Mouse (Mus musculus) MEL (cell line): ENCODE measurements around the gene Hsf2. TPM values are rescaled to one million over a fixed set of nuclear protein-coding genes. Genes with fewer than 3 reads are reported as not detected.
"Not testable (repeated sequence)": the region's sequence is repeated elsewhere in the genome, so short reads cannot be mapped to it uniquely, and the experiment has no call there.

Source experiments
- DNase-seq: peaks from one replicate; pipeline ENCODE4 v3.0.0; 2011; ENCODE audit warnings: low read depth, low spot score
- H3K27ac ChIP-seq: 2 replicates; pipeline ENCODE4 v1.5.1; 2012; ENCODE audit warnings: low read depth, mild to moderate bottlenecking, control low read depth, low read length, moderate library complexity; ENCODE audit not compliant: control insufficient read depth
- H3K27me3 ChIP-seq, 2 experiments: fragments of 150-350 bp in 1 of 2; sonication (generic) in 1 of 2; 2 replicates each; pipeline ENCODE4 v1.6.1; 2012; ENCODE audit warnings: low read length in 2 of 2, mild to moderate bottlenecking in 2 of 2, improper control_type of control experiment in 1 of 2, moderate library complexity in 1 of 2; ENCODE audit not compliant: insufficient read depth in 2 of 2, control insufficient read depth in 1 of 2
- H3K36me3 ChIP-seq, 2 experiments: 2 replicates each; pipeline ENCODE4 v1.6.1; 2012 to 2014; ENCODE audit warnings: low read length in 2 of 2, improper control_type of control experiment in 1 of 2, inconsistent platforms in 1 of 2, mild to moderate bottlenecking in 1 of 2; ENCODE audit not compliant: insufficient read depth in 2 of 2, control insufficient read depth in 1 of 2
- H3K4me1 ChIP-seq, 2 experiments: fragments of 150-350 bp in 1 of 2; sonication (generic) in 1 of 2; 2 replicates each; pipeline ENCODE4 v1.6.1; 2012; ENCODE audit warnings: low read length in 2 of 2, improper control_type of control experiment in 1 of 2, mild to moderate bottlenecking in 1 of 2; ENCODE audit not compliant: insufficient read depth in 2 of 2, control insufficient read depth in 1 of 2
- H3K4me3 ChIP-seq, 2 experiments: fragments of 150-350 bp in 1 of 2; sonication (generic) in 1 of 2; 2 replicates each; pipeline ENCODE4 v1.5.1; 2012; ENCODE audit warnings: low read depth in 2 of 2, low read length in 2 of 2, mild to moderate bottlenecking in 2 of 2, moderate library complexity in 2 of 2, control low read depth in 1 of 2, improper control_type of control experiment in 1 of 2; ENCODE audit not compliant: control insufficient read depth in 1 of 2, insufficient read depth in 1 of 2
- H3K79me2 ChIP-seq: 2 replicates; pipeline ENCODE4 v1.6.1; 2012; ENCODE audit warnings: mild to moderate bottlenecking, low read length, moderate library complexity; ENCODE audit not compliant: control insufficient read depth, poor library complexity, insufficient read depth
- H3K9ac ChIP-seq: 2 replicates; pipeline ENCODE4 v1.6.1; 2012; ENCODE audit warnings: low read depth, mild to moderate bottlenecking, control low read depth, low read length, moderate library complexity; ENCODE audit not compliant: control insufficient read depth, poor library complexity, severe bottlenecking
- H3K9me3 ChIP-seq: fragments of 150-350 bp; sonication (generic); replicated peaks from 2 replicates; pipeline ENCODE4 v1.6.1; 2012; ENCODE audit warnings: mild to moderate bottlenecking, low read length, improper control_type of control experiment, moderate library complexity; ENCODE audit not compliant: insufficient read depth
- BHLHE40 ChIP-seq: IDR thresholded peaks from 2 replicates; pipeline ENCODE4 v1.6.1; 2012; ENCODE audit warnings: low read depth, mild to moderate bottlenecking, inconsistent platforms, low read length, improper control_type of control experiment, borderline replicate concordance
- CHD1 ChIP-seq: IDR thresholded peaks from 2 replicates; pipeline ENCODE4 v1.6.1; 2012; ENCODE audit warnings: low read depth, mild to moderate bottlenecking, inconsistent platforms, low read length, improper control_type of control experiment
- CHD2 ChIP-seq: IDR thresholded peaks from 2 replicates; pipeline ENCODE4 v1.6.1; 2011; ENCODE audit warnings: low read length, improper control_type of control experiment
- CTCF ChIP-seq, 3 experiments: IDR thresholded peaks in 2 of 3; conservative IDR thresholded peaks in 1 of 3; 2 replicates each; pipeline ENCODE4 v1.5.1; 2011 to 2012; ENCODE audit warnings: low read length in 3 of 3, low read depth in 2 of 3, mild to moderate bottlenecking in 2 of 3, improper control_type of control experiment in 1 of 3, inconsistent platforms in 1 of 3, mixed read lengths in 1 of 3, moderate library complexity in 1 of 3; ENCODE audit not compliant: control insufficient read depth in 1 of 3, insufficient read depth in 1 of 3, poor library complexity in 1 of 3, severe bottlenecking in 1 of 3
- EP300 ChIP-seq, 2 experiments: IDR thresholded peaks; 2 replicates each; pipeline ENCODE4 v1.6.1; 2011; ENCODE audit warnings: improper control_type of control experiment in 2 of 2, low read length in 2 of 2, low read depth in 1 of 2, mild to moderate bottlenecking in 1 of 2
- ETS1 ChIP-seq: IDR thresholded peaks from 2 replicates; pipeline ENCODE4 v1.6.1; 2012; ENCODE audit warnings: low read depth, mild to moderate bottlenecking, inconsistent platforms, low read length, improper control_type of control experiment, moderate library complexity
- HCFC1 ChIP-seq: IDR thresholded peaks from 2 replicates; pipeline ENCODE4 v1.6.1; 2012; ENCODE audit warnings: low read depth, mild to moderate bottlenecking, inconsistent platforms, low read length, improper control_type of control experiment, moderate library complexity
- MAFK ChIP-seq: IDR thresholded peaks from 2 replicates; pipeline ENCODE4 v1.6.1; 2011; ENCODE audit warnings: low read depth, mild to moderate bottlenecking, low read length, improper control_type of control experiment, borderline replicate concordance
- MAZ ChIP-seq: IDR thresholded peaks from 2 replicates; pipeline ENCODE4 v1.6.1; 2012; ENCODE audit warnings: low read depth, mild to moderate bottlenecking, inconsistent platforms, low read length, improper control_type of control experiment
- MYC ChIP-seq: IDR thresholded peaks from 2 replicates; pipeline ENCODE4 v1.6.1; 2011; ENCODE audit warnings: low read depth, mild to moderate bottlenecking, low read length, improper control_type of control experiment, moderate library complexity
- NELFE ChIP-seq: IDR thresholded peaks from 2 replicates; pipeline ENCODE4 v1.6.1; 2011; ENCODE audit warnings: low read depth, low read length, improper control_type of control experiment
- NRF1 ChIP-seq: IDR thresholded peaks from 2 replicates; pipeline ENCODE4 v1.6.1; 2014; ENCODE audit warnings: low read depth, mild to moderate bottlenecking, inconsistent platforms, low read length, improper control_type of control experiment, moderate library complexity; ENCODE audit not compliant: poor library complexity, insufficient read depth, severe bottlenecking
- RCOR1 ChIP-seq: IDR thresholded peaks from 2 replicates; pipeline ENCODE4 v1.6.1; 2012; ENCODE audit warnings: low read depth, mild to moderate bottlenecking, inconsistent platforms, low read length, improper control_type of control experiment
- TAL1 ChIP-seq: IDR thresholded peaks from 2 replicates; pipeline ENCODE4 v1.6.1; 2012; ENCODE audit warnings: mild to moderate bottlenecking, inconsistent platforms, low read length, moderate library complexity, mixed read lengths
- TBP ChIP-seq: IDR thresholded peaks from 2 replicates; pipeline ENCODE4 v1.8.0; 2011; ENCODE audit warnings: low read depth, low read length, improper control_type of control experiment
- TCF12 ChIP-seq: IDR thresholded peaks from 2 replicates; pipeline ENCODE4 v1.6.1; 2014; ENCODE audit warnings: low read depth, mild to moderate bottlenecking, inconsistent platforms, low read length, improper control_type of control experiment, moderate library complexity
- ZNF384 ChIP-seq: IDR thresholded peaks from 2 replicates; pipeline ENCODE4 v1.6.1; 2012; ENCODE audit warnings: low read depth, mild to moderate bottlenecking, inconsistent platforms, low read length, improper control_type of control experiment
- polyA plus RNA-seq, 2 experiments: library from polyadenylated mRNA; stranded (reverse) in 1 of 2; unstranded in 1 of 2; fragments of >175 nt in 1 of 2; fragments of >200 nt in 1 of 2; gene quantifications; 2 replicates each; pipeline versions ENCODE4 v1.2.1 to v1.2.4; 2012; ENCODE audit warnings: low replicate concordance in 2 of 2, low read depth in 1 of 2; ENCODE audit not compliant: insufficient read length in 2 of 2, insufficient read depth in 1 of 2, missing spikeins in 1 of 2
- total RNA-seq: library from RNA; depleted of rRNA; stranded (reverse); fragments of 300-350 nt; gene quantifications from 2 replicates; pipeline ENCODE4 v1.2.3, GENCODE M21; 2012

Gene Hsf2
- total and polyA plus RNA-seq, 3 experiments = 4.5 to 6.1 TPM; not detected in 1

GRCm38 (mm10) chr10:57532218-57533101 lies 46.3 kb downstream of the Hsf2 start, which contains the start of gene Serinc1 (continued):
- TF ChIP-seq TAL1 = no peak
- no peak for TF ChIP-seq CHD2
- TF ChIP-seq BHLHE40 = peak; percentile 62; the same call in 1 of the 2 replicates
- peak; percentile 85 for TF ChIP-seq NRF1
- TF ChIP-seq ZNF384 = no peak
- 0 out of 2 replicates have a peak, but pooled peaks have one; percentile 42 for TF ChIP-seq MAZ
- no peak for TF ChIP-seq CHD1
- TF ChIP-seq MYC = peak; percentile 21
- TF ChIP-seq EP300 (IDR thresholded peaks at IDR 0.05; ENCODE audit: low read depth in 1 of 2, low read length in 2 of 2) = peak in 1 of 2 experiments; percentile 32; a peak in 1 of 4 replicates
- TF ChIP-seq RCOR1 = no peak
- no peak for TF ChIP-seq MAFK
- peak; percentile 36; the same call in 1 of the 2 replicates for TF ChIP-seq ETS1
- TF ChIP-seq HCFC1 = peak; percentile 89
- TF ChIP-seq NELFE = peak; percentile 79
- TF ChIP-seq TCF12 = peak; percentile 62; the same call in 1 of the 2 replicates
- TF ChIP-seq CTCF (IDR thresholded peaks at IDR 0.05 in 2 of 3, conservative IDR thresholded peaks at IDR 0.05 in 1 of 3; ENCODE audit: control insufficient read depth in 1 of 3, insufficient read depth in 1 of 3, low read depth in 2 of 3, low read length in 3 of 3, poor library complexity in 1 of 3, severe bottlenecking in 1 of 3) = no peak
- TF ChIP-seq TBP = peak; percentile 88
- TF ChIP-seq, all 39 proteins: peak for 18

DNA sequence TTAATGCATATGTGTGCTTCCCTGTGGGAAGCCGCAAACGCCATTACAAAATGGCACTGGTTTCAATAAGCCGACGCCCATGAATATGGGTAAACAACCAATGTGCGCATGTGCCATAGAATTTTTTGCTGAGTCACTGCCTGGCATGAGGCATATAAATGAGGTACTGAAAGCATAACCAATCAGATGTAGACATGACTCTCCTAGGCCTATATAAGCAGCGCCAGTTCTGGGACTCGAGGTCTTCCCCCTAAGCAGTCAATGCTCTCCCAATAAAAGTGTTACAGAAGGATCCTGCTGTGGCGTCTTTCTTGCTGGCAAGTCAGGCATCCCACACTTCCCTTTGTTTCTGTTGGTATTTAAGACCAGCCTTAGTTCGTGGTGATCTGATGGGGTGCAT lies 57.7 kb downstream of the Hsf2 start:
- not testable (repeated sequence) for H3K36me3 ChIP-seq, DNase-seq, H3K4me1 ChIP-seq, H3K79me2 ChIP-seq, H3K27ac ChIP-seq, H3K4me3 ChIP-seq, H3K9ac ChIP-seq, H3K9me3 ChIP-seq, H3K27me3 ChIP-seq
